Comparison of ENCODE assay signal across 13 mouse cellular contexts in genomic region chr10:11208670-11209069, GRCm38 (mm10).
"Had no signal": no experiment of that assay in that cellular context is flagged by ENCODE, and none has a peak within 500 bp of the region (broad histone marks: within the 10 kb centered on the region; RNA-seq: fewer than 3 reads in every experiment).

No protein-coding gene starts in this region.

- ATAC-seq: midbrain, embryonic 15.5 days had no signal

- DNase-seq: kidney, adult 11 months; kidney, postnatal 10 days; kidney, postnatal 4 days; lung, adult 18-20 months; right cerebral cortex, postnatal 14 days; thymus, adult 2 months; thymus, postnatal 25 days had no signal

- H3K4me1 ChIP-seq: limb, embryonic 10.5 days; midbrain, embryonic 10.5 days; midbrain, embryonic 15.5 days; neural tube, embryonic 13.5 days; stomach, embryonic 15.5 days had no signal

- H3K9me3 ChIP-seq: limb, embryonic 10.5 days; midbrain, embryonic 10.5 days; midbrain, embryonic 15.5 days; neural tube, embryonic 13.5 days; stomach, embryonic 15.5 days had no signal

- H3K4me3 ChIP-seq: layer of hippocampus, adult 2 months; limb, embryonic 10.5 days; midbrain, embryonic 10.5 days; midbrain, embryonic 15.5 days; neural tube, embryonic 13.5 days; stomach, embryonic 15.5 days had no signal

- H3K4me2 ChIP-seq: midbrain, embryonic 15.5 days; neural tube, embryonic 13.5 days; stomach, embryonic 15.5 days had no signal

- H3K9ac ChIP-seq: midbrain, embryonic 15.5 days; neural tube, embryonic 13.5 days; stomach, embryonic 15.5 days had no signal

- H3K27me3 ChIP-seq: midbrain, embryonic 15.5 days; neural tube, embryonic 13.5 days; stomach, embryonic 15.5 days had no signal

- H3K27ac ChIP-seq: layer of hippocampus, adult 2 months; limb, embryonic 10.5 days; midbrain, embryonic 10.5 days; midbrain, embryonic 15.5 days; neural tube, embryonic 13.5 days; stomach, embryonic 15.5 days had no signal
